Mouse (Mus musculus): ENCODE data around the gene Gpr153. TPM values are rescaled to one million over a fixed set of nuclear protein-coding genes. Genes with fewer than 3 reads are reported as not detected.

The Gpr153 gene
- total and polyA plus RNA-seq, 3 experiments, result 0.30 to 1.4 (median 0.70) TPM

GRCm38 (mm10) chr4:152243241-152243891 is 30.7 kb upstream of the Gpr153 start (continued):
- no peak for TF ChIP-seq E2F4 (IDR thresholded peaks at IDR 0.05; ENCODE audit: insufficient replicate concordance, low read depth, low read length)

- H3K9ac ChIP-seq (ENCODE audit: insufficient read depth, low read depth), result no peak overlapping the region
- H3K4me2 ChIP-seq (ENCODE audit: insufficient read depth, low read depth, poor library complexity, severe bottlenecking), result no peak overlapping the region
- no peaks in the 10 kb centered on the region for H3K9me3 ChIP-seq (replicated peaks; ENCODE audit: low read length)
- H3K4me1 ChIP-seq (ENCODE audit: control insufficient read depth in 1 of 2, insufficient read depth in 2 of 2), result peaks cover 2 to 55% of the 10 kb centered on the region in 2 experiments; a peak in 3 of 4 replicates
- in situ Hi-C loops (cut with MboI; ENCODE audit: low pct_ligation_motif_present, low pct_unique_long_range_greater_than_20kb, low sequenced_read_pairs), result no loop called here
- H3K36me3 ChIP-seq (replicated peaks in 1 of 2; ENCODE audit: control insufficient read depth in 1 of 2, insufficient read depth in 1 of 2, low read length in 1 of 2), result peaks cover 23 to 78% of the 10 kb centered on the region in 2 experiments
- no peaks in the 10 kb centered on the region for H3K27me3 ChIP-seq (replicated peaks)
- no peaks in the 10 kb centered on the region for H3K79me2 ChIP-seq (replicated peaks; ENCODE audit: control insufficient read depth, extremely low read depth, insufficient read depth, poor library complexity, severe bottlenecking)
- H3K27ac ChIP-seq (ENCODE audit: insufficient read depth, low read depth), result no peak overlapping the region
- H3K4me3 ChIP-seq (replicated peaks in 1 of 3; ENCODE audit: low read depth in 2 of 3, low read length in 2 of 3, poor library complexity in 1 of 3), result no peak overlapping the region
- dilution Hi-C loops (cut with MboI; ENCODE audit: extremely low pct_ligation_motif_present, extremely low pct_unique_long_range_greater_than_20kb, low sequenced_read_pairs), result no loop called here
- TF ChIP-seq MYC (IDR thresholded peaks at IDR 0.05; ENCODE audit: low read depth, low read length), result no peak
- TF ChIP-seq CTCF (conservative IDR thresholded peaks at IDR 0.05 in 1 of 2, IDR thresholded peaks at IDR 0.05 in 1 of 2; ENCODE audit: low read depth in 2 of 2, low read length in 2 of 2), result no peak
- no peak for TF ChIP-seq ZMIZ1 (IDR thresholded peaks at IDR 0.05; ENCODE audit: low read depth, low read length)
- TF ChIP-seq POLR2AphosphoS2 (IDR thresholded peaks at IDR 0.05; ENCODE audit: low read depth, low read length), result no peak
- no peak for DNase-seq (ENCODE audit: extremely low read depth)
These were observed 30.1 kb upstream of the Gpr153 start for GRCm38 (mm10) chr4:152243969-152244368.

GRCm38 (mm10) chr4:152244545-152245522 is 29.2 kb upstream of the Gpr153 start:
- no peak overlapping the region for H3K4me3 ChIP-seq (replicated peaks in 1 of 3; ENCODE audit: low read depth in 2 of 3, low read length in 2 of 3, poor library complexity in 1 of 3)

GRCm38 (mm10) chr4:152246011-152246410 is 28.0 kb upstream of the Gpr153 start:
- no peak overlapping the region for H3K4me3 ChIP-seq (replicated peaks in 1 of 3; ENCODE audit: low read depth in 2 of 3, low read length in 2 of 3, poor library complexity in 1 of 3)
- DNase-seq (ENCODE audit: extremely low read depth), result no peak
- H3K9ac ChIP-seq (ENCODE audit: insufficient read depth, low read depth), result no peak overlapping the region
- peaks cover 10 to 58% of the 10 kb centered on the region in 2 experiments for H3K4me1 ChIP-seq (ENCODE audit: control insufficient read depth in 1 of 2, insufficient read depth in 2 of 2)
- H3K27ac ChIP-seq (ENCODE audit: insufficient read depth, low read depth), result no peak overlapping the region
- in situ Hi-C loops (cut with MboI; ENCODE audit: low pct_ligation_motif_present, low pct_unique_long_range_greater_than_20kb, low sequenced_read_pairs) (no loop called here), dilution Hi-C loops (cut with MboI; ENCODE audit: extremely low pct_ligation_motif_present, extremely low pct_unique_long_range_greater_than_20kb, low sequenced_read_pairs) (no loop called here)
- no peak overlapping the region for H3K4me2 ChIP-seq (ENCODE audit: insufficient read depth, low read depth, poor library complexity, severe bottlenecking)
- H3K79me2 ChIP-seq (replicated peaks; ENCODE audit: control insufficient read depth, extremely low read depth, insufficient read depth, poor library complexity, severe bottlenecking), result no peaks in the 10 kb centered on the region
- peaks cover 20 to 74% of the 10 kb centered on the region in 2 experiments for H3K36me3 ChIP-seq (replicated peaks in 1 of 2; ENCODE audit: control insufficient read depth in 1 of 2, insufficient read depth in 1 of 2, low read length in 1 of 2)
- TF ChIP-seq MAZ (IDR thresholded peaks at IDR 0.05; ENCODE audit: low read depth, low read length) (no peak), NELFE (IDR thresholded peaks at IDR 0.05; ENCODE audit: low read depth, low read length) (no peak), USF1 (IDR thresholded peaks at IDR 0.05; ENCODE audit: low read depth, low read length) (no peak), MEF2A (IDR thresholded peaks at IDR 0.05; ENCODE audit: borderline replicate concordance, low read depth, low read length) (no peak), EP300 (IDR thresholded peaks at IDR 0.05; ENCODE audit: low read length) (no peak), NRF1 (IDR thresholded peaks at IDR 0.05; ENCODE audit: low read depth, low read length) (no peak), SIN3A (IDR thresholded peaks at IDR 0.05; ENCODE audit: low read length) (no peak), GABPA (IDR thresholded peaks at IDR 0.05; ENCODE audit: insufficient replicate concordance, low read depth, low read length) (no peak)
- no peaks in the 10 kb centered on the region for H3K27me3 ChIP-seq (replicated peaks)
- no peaks in the 10 kb centered on the region for H3K9me3 ChIP-seq (replicated peaks; ENCODE audit: low read length)

More at GRCm38 (mm10) chr4:152244545-152245522, 29.2 kb upstream of the Gpr153 start:
- dilution Hi-C loops (cut with MboI; ENCODE audit: extremely low pct_ligation_motif_present, extremely low pct_unique_long_range_greater_than_20kb, low sequenced_read_pairs), result no loop called here
- Histone ChIP-seq H3K4me1 (ENCODE audit: control insufficient read depth in 1 of 2, insufficient read depth in 2 of 2) (peaks cover 6 to 54% of the 10 kb centered on the region in 2 experiments; a peak in 3 of 4 replicates), H3K27me3 (replicated peaks) (no peaks in the 10 kb centered on the region), H3K27ac (ENCODE audit: insufficient read depth, low read depth) (no peak overlapping the region), H3K36me3 (replicated peaks in 1 of 2; ENCODE audit: control insufficient read depth in 1 of 2, insufficient read depth in 1 of 2, low read length in 1 of 2) (peaks cover 23 to 81% of the 10 kb centered on the region in 2 experiments), H3K4me2 (ENCODE audit: insufficient read depth, low read depth, poor library complexity, severe bottlenecking) (no peak overlapping the region), H3K9ac (ENCODE audit: insufficient read depth, low read depth) (no peak overlapping the region), H3K79me2 (replicated peaks; ENCODE audit: control insufficient read depth, extremely low read depth, insufficient read depth, poor library complexity, severe bottlenecking) (no peaks in the 10 kb centered on the region), H3K9me3 (replicated peaks; ENCODE audit: low read length) (no peaks in the 10 kb centered on the region)
- in situ Hi-C loops (cut with MboI; ENCODE audit: low pct_ligation_motif_present, low pct_unique_long_range_greater_than_20kb, low sequenced_read_pairs), result no loop called here
- no peak for TF ChIP-seq ZMIZ1 (IDR thresholded peaks at IDR 0.05; ENCODE audit: low read depth, low read length)
- TF ChIP-seq IRF4 (IDR thresholded peaks at IDR 0.05; ENCODE audit: low read depth, low read length), result no peak
- no peak for TF ChIP-seq POLR2A (IDR thresholded peaks at IDR 0.05; ENCODE audit: low read depth, low read length)
- DNase-seq (ENCODE audit: extremely low read depth), result no peak

All from CH12.LX (cell line).